Mouse (Mus musculus) kidney, postnatal 14 days (tissue): ENCODE results near the gene Dtx3l.
A peak's percentile ranks its signal among the peaks of the same experiment; 100 is the strongest.
"Not testable (repeated sequence)": the region's sequence is repeated elsewhere in the genome, so short reads cannot be mapped to it uniquely, and the experiment has no call there.

Experiments
- DNase-seq: peaks from one replicate; pipeline ENCODE4 v3.0.0; 2022; ENCODE audit warnings: mixed read lengths

Dtx3l gene

GRCm38 (mm10) chr16:35938211-35939151, at the start of gene Dtx3l, which contains the start of gene Parp9:
Dtx3l (minus strand) TSS chr16:35939151.
Parp9 (plus strand) TSS chr16:35938470.
- peak; percentile 62 for DNase-seq

GRCm38 (mm10) chr16:35987930-35988329, 49.0 kb upstream of the Dtx3l start:
- DNase-seq = no peak

GRCm38 (mm10) chr16:35984471-35984870, 45.5 kb upstream of the Dtx3l start:
- no peak for DNase-seq

- DNase-seq = peak; percentile 69
Measured at GRCm38 (mm10) chr16:35983517-35984101, 44.7 kb upstream of the Dtx3l start.

- DNase-seq = peak; percentile 95
Measured at GRCm38 (mm10) chr16:35982902-35983516, 44.1 kb upstream of the Dtx3l start.

- no peak for DNase-seq
Measured at GRCm38 (mm10) chr16:35982506-35982901, 43.6 kb upstream of the Dtx3l start.

- DNase-seq = peak; percentile 100
Measured at GRCm38 (mm10) chr16:35981363-35981821, 42.4 kb upstream of the Dtx3l start.

- DNase-seq = not testable (repeated sequence)
Measured at GRCm38 (mm10) chr16:35978450-35978849, 39.5 kb upstream of the Dtx3l start, which contains the start of gene Kpna1. Kpna1 (plus strand) TSS chr16:35978750.

- no peak for DNase-seq
Measured at GRCm38 (mm10) chr16:35974021-35974420, 35.1 kb upstream of the Dtx3l start.

- DNase-seq = no peak
Measured at GRCm38 (mm10) chr16:35968149-35968548, 29.2 kb upstream of the Dtx3l start.

GRCm38 (mm10) chr16:35967319-35967718, 28.4 kb upstream of the Dtx3l start:
- no peak for DNase-seq

GRCm38 (mm10) chr16:35966411-35967115, 27.6 kb upstream of the Dtx3l start:
- no peak for DNase-seq

GRCm38 (mm10) chr16:35965991-35966390, 27.0 kb upstream of the Dtx3l start:
- DNase-seq = not testable (repeated sequence)

GRCm38 (mm10) chr16:35952628-35953130, 13.7 kb upstream of the Dtx3l start:
- DNase-seq = no peak

GRCm38 (mm10) chr16:35951216-35951615, 12.3 kb upstream of the Dtx3l start:
- no peak for DNase-seq

GRCm38 (mm10) chr16:35949264-35949663, 10.3 kb upstream of the Dtx3l start:
- DNase-seq = no peak

GRCm38 (mm10) chr16:35941382-35941781, 2.4 kb upstream of the Dtx3l start:
- DNase-seq = peak; percentile 12

GRCm38 (mm10) chr16:35939690-35940089, 739 bp upstream of the Dtx3l start:
- peak; percentile 88 for DNase-seq

GRCm38 (mm10) chr16:35939261-35939660, 310 bp upstream of the Dtx3l start:
- peak; percentile 32 for DNase-seq

GRCm38 (mm10) chr16:35933181-35933580, 5.8 kb downstream of the Dtx3l start:
- DNase-seq = no peak

- DNase-seq = no peak
Measured at GRCm38 (mm10) chr16:35932179-35933055, 6.5 kb downstream of the Dtx3l start.
